Mouse (Mus musculus) thymus, adult 2 months (tissue): ENCODE data around the gene Sh3pxd2a. TPM values are rescaled to one million over a fixed set of nuclear protein-coding genes. Genes with fewer than 3 reads are reported as not detected.

Experiments
- DNase-seq: peaks from one replicate; pipeline ENCODE4 v3.0.0; 2021
- H3K27ac ChIP-seq: fragments of 200-500 bp; 2 replicates; pipeline ENCODE4 v1.5.1; 2012; ENCODE audit warnings: low read length, control low read depth; ENCODE audit not compliant: control insufficient read depth, insufficient read depth
- H3K27me3 ChIP-seq: fragments of 200-500 bp; 2 replicates; pipeline ENCODE4 v1.6.1; 2012; ENCODE audit warnings: mild to moderate bottlenecking, low read length, moderate library complexity, mixed read lengths; ENCODE audit not compliant: control insufficient read depth, insufficient read depth
- H3K36me3 ChIP-seq: fragments of 200-500 bp; 2 replicates; pipeline ENCODE4 v1.6.1; 2012; ENCODE audit warnings: mild to moderate bottlenecking, low read length, moderate library complexity; ENCODE audit not compliant: control insufficient read depth, insufficient read depth
- H3K4me1 ChIP-seq: fragments of 200-500 bp; replicated peaks from 2 replicates; pipeline ENCODE4 v1.6.1; 2012; ENCODE audit warnings: low read length; ENCODE audit not compliant: control insufficient read depth, insufficient read depth
- H3K4me3 ChIP-seq: fragments of 200-500 bp; 2 replicates; pipeline ENCODE4 v1.5.1; 2012; ENCODE audit warnings: mild to moderate bottlenecking, low read length, control low read depth, moderate library complexity; ENCODE audit not compliant: control insufficient read depth, insufficient read depth
- CTCF ChIP-seq: fragments of 200-500 bp; IDR thresholded peaks from 2 replicates; pipeline ENCODE4 v1.5.1; 2012; ENCODE audit warnings: mild to moderate bottlenecking, control low read depth, low read length, moderate library complexity, borderline replicate concordance; ENCODE audit not compliant: control insufficient read depth, poor library complexity, insufficient read depth; ENCODE audit errors: extremely low read depth
- POLR2A ChIP-seq: fragments of 200-500 bp; IDR thresholded peaks from 2 replicates; pipeline ENCODE4 v1.6.1; 2012; ENCODE audit warnings: mild to moderate bottlenecking, low read length, control low read depth, moderate library complexity; ENCODE audit not compliant: control insufficient read depth, poor library complexity, insufficient read depth; ENCODE audit errors: extremely low read depth
- WGBS: fragments of 180-500 bp; shearing (Covaris S2); methylation state at CpG from one replicate; pipeline ENCODE4 v1.1.7; 2018; 5-methylcytosine and 5-hydroxymethylcytosine counted together
- polyA plus RNA-seq: library from polyadenylated mRNA; depleted of rRNA; stranded (reverse); fragments of >200 nt; gene quantifications from 2 replicates; pipeline ENCODE4 v1.2.3, GENCODE M21; 2012; rRNA removed

The Sh3pxd2a gene
- 19.4 and 21.0 TPM in 2 replicates for polyA plus RNA-seq

GRCm38 (mm10) chr19:47464304-47465241 lies at the start of gene Sh3pxd2a:
Gene Sh3pxd2a (minus strand): TSS chr19:47464401.
- Histone ChIP-seq H3K4me1 (peaks cover 24% of the 10 kb centered on the region), H3K27ac (no peak within 1 kb of the TSS), H3K27me3 (no peaks in the 10 kb centered on the region), H3K36me3 (no peaks in the 10 kb centered on the region), H3K4me3 (peak within 1 kb of the TSS; percentile 73)
- WGBS, result 4% methylated on average over 64 of the region's 70 CpGs
- TF ChIP-seq CTCF (no peak), POLR2A (0 out of 2 replicates have a peak, but pooled peaks have one; percentile 47)
- no peak for DNase-seq

DNA sequence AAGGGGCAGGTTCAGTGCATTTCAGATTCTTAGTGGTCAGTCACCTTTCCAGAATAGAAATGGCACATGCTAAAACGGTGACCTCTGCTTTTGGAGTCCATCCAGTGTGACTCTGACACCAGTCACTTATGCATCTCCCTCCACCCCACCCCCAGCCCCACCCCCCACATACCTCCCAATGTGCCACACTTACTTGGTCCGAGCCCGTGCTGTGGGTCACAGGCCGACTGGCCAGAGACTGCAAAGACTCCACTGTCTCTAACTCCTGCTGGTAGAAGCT lies 49.4 kb upstream of the Sh3pxd2a start:
- H3K27me3 ChIP-seq, result no peaks in the 10 kb centered on the region
- H3K36me3 ChIP-seq, result no peaks in the 10 kb centered on the region
- peaks cover 35% of the 10 kb centered on the region for H3K4me1 ChIP-seq
- H3K4me3 ChIP-seq, result no peak overlapping the region
- WGBS, result 95% methylated on average over 4 of the region's 4 CpGs
- no peak overlapping the region for H3K27ac ChIP-seq
- TF ChIP-seq POLR2A, result no peak
- DNase-seq, result no peak

DNA sequence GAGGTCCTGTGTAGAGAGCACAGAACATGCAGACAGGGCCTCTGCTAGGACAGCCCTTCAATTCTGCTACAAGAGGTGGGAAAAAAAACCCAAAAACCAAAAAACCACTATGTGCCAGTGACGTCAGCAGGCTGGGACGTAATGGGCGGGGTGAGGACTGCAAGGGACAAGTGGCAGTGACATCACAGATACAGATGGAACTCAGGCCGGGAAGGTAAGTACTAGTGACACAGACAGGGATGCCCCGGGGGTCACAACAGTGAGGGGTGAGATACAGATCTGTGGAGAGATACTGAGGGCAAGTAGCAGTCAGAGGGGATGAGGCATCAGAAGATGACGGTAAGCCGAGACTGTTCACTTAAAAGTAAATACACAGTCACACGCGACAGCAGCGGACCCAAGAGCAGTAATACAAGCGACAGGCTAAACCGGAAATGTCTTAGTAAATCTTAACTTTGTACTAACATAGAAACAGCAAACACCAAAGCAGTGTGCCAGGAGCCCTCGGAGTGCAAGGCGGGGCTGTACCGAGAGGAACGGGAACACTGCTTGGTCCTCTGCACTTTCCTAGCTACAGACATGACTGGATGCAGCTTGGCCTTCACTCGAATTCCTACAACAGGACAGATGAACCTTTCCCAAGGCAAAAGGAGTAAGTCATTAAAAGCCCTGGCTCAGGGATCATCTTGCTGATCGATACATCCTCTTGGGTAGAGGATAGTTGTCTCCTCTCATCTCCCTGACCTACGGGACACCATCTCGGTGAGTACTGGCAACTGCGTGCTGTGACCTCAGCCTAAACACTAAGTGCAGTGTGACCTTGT lies 48.8 kb upstream of the Sh3pxd2a start:
- no peak overlapping the region for H3K4me3 ChIP-seq
- no peak overlapping the region; the same call in 1 of the 2 replicates for H3K27ac ChIP-seq
- TF ChIP-seq POLR2A (no peak), CTCF (no peak)
- H3K36me3 ChIP-seq, result no peaks in the 10 kb centered on the region
- no peaks in the 10 kb centered on the region for H3K27me3 ChIP-seq
- 79% methylated on average over 21 of the region's 21 CpGs for whole genome bisulfite sequencing
- no peak for DNase-seq
- peaks cover 41% of the 10 kb centered on the region for H3K4me1 ChIP-seq

GRCm38 (mm10) chr19:47511958-47512357 lies 47.8 kb upstream of the Sh3pxd2a start:
- no peak for TF ChIP-seq POLR2A
- TF ChIP-seq CTCF, result no peak
- WGBS, result 81% methylated on average over 6 of the region's 6 CpGs
- Histone ChIP-seq H3K4me3 (no peak overlapping the region), H3K4me1 (peaks cover 49% of the 10 kb centered on the region), H3K36me3 (no peaks in the 10 kb centered on the region), H3K27ac (peak overlapping the region; percentile 93; the same call in 1 of the 2 replicates), H3K27me3 (no peaks in the 10 kb centered on the region)
- no peak for DNase-seq

DNA sequence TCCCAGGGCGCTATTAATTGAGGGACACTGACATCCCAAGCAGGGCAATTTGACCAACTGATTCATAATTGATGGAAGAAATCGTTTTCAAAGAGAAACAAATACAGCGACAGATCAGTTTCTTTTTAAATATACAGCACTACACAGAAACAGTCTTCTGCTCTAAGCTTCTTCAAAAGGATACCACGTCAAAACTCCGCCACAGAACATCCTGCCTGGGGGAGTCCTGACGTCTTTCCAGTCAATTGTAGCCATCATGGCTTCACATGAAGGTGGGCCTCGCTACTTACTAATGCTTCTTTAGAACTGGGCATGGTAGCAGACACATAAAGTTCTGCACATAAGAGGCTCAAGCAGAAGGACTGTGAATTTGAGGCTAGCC lies 47.1 kb upstream of the Sh3pxd2a start:
- peak overlapping the region; percentile 93 for H3K27ac ChIP-seq
- no peaks in the 10 kb centered on the region for H3K27me3 ChIP-seq
- H3K36me3 ChIP-seq, result no peaks in the 10 kb centered on the region
- WGBS, result 11% methylated on average over 7 of the region's 7 CpGs
- no peak for DNase-seq
- H3K4me3 ChIP-seq, result peak overlapping the region; percentile 43
- peaks cover 49% of the 10 kb centered on the region for H3K4me1 ChIP-seq
- TF ChIP-seq POLR2A (no peak), CTCF (no peak)

GRCm38 (mm10) chr19:47510473-47511293 lies 46.5 kb upstream of the Sh3pxd2a start:
- peak; percentile 61 for DNase-seq
- Histone ChIP-seq H3K27ac (peak overlapping the region; percentile 93), H3K36me3 (no peaks in the 10 kb centered on the region), H3K27me3 (no peaks in the 10 kb centered on the region), H3K4me1 (peaks cover 49% of the 10 kb centered on the region), H3K4me3 (peak overlapping the region; percentile 43)
- WGBS, result 8% methylated on average over 25 of the region's 25 CpGs
- TF ChIP-seq POLR2A (peak; percentile 39; the same call in 1 of the 2 replicates), CTCF (no peak)
